Mouse (Mus musculus) macrophage (primary cell): Measurements from ENCODE around the gene Gm12184. TPM values are rescaled to one million over a fixed set of nuclear protein-coding genes. Genes with fewer than 3 reads are reported as not detected.

Experiments
- H3K27ac ChIP-seq: fragments of 350-480 bp; formaldehyde crosslinking; 2 replicates; pipeline ENCODE4 v1.9.0; 2021
- H3K36me3 ChIP-seq: fragments of 350-480 bp; formaldehyde crosslinking; 2 replicates; pipeline ENCODE4 v1.9.0; 2021; ENCODE audit errors: inconsistent target
- H3K4me3 ChIP-seq: fragments of 350-480 bp; formaldehyde crosslinking; 2 replicates; pipeline ENCODE4 v1.9.0; 2021; ENCODE audit errors: inconsistent target
- H3K79me2 ChIP-seq: fragments of 350-480 bp; formaldehyde crosslinking; 2 replicates; pipeline ENCODE4 v1.9.0; 2021; ENCODE audit errors: inconsistent target
- WGBS: methylation state at CpG from one replicate; pipeline ENCODE4 v1.1.7; 2026; ENCODE audit warnings: inconsistent platforms; ENCODE audit not compliant: missing documents; 5-methylcytosine and 5-hydroxymethylcytosine counted together
- polyA plus RNA-seq: library from polyadenylated mRNA; stranded (reverse); fragments of 250-400 nt; gene quantifications from 3 replicates; pipeline ENCODE4 v1.2.4, GENCODE M21; 2018; ENCODE audit warnings: inconsistent platforms

Gene Gm12184
- polyA plus RNA-seq, 1 experiment from 2014 or later: 1.7 TPM

- WGBS: under 1% methylated on average over 16 of the region's 16 CpGs
- Histone ChIP-seq H3K79me2 (no peaks in the 10 kb centered on the region), H3K4me3 (peak overlapping the region; percentile 51), H3K36me3 (no peaks in the 10 kb centered on the region), H3K27ac (0 out of 2 replicates have a peak overlapping the region, but pooled peaks have one; percentile 8)
These were observed 11.8 kb upstream of the Gm12184 start for GRCm38 (mm10) chr11:48838181-48838797.

GRCm38 (mm10) chr11:48837310-48838180 lies 11.1 kb upstream of the Gm12184 start:
- no peaks in the 10 kb centered on the region for H3K36me3 ChIP-seq
- H3K27ac ChIP-seq: 0 out of 2 replicates have a peak overlapping the region, but pooled peaks have one; percentile 8
- 1% methylated on average over 75 of the region's 77 CpGs for WGBS
- peak overlapping the region; percentile 51 for H3K4me3 ChIP-seq
- no peaks in the 10 kb centered on the region for H3K79me2 ChIP-seq

GRCm38 (mm10) chr11:48836990-48837309 lies 10.5 kb upstream of the Gm12184 start:
- no peaks in the 10 kb centered on the region for H3K36me3 ChIP-seq
- no peaks in the 10 kb centered on the region for H3K79me2 ChIP-seq
- no peak overlapping the region for H3K27ac ChIP-seq
- H3K4me3 ChIP-seq: peak overlapping the region; percentile 5; the same call in 1 of the 2 replicates
- 68% methylated on average over 11 of the region's 11 CpGs for WGBS

GRCm38 (mm10) chr11:48835923-48836322 lies 9.5 kb upstream of the Gm12184 start:
- Histone ChIP-seq H3K79me2 (no peaks in the 10 kb centered on the region), H3K36me3 (no peaks in the 10 kb centered on the region), H3K27ac (no peak overlapping the region), H3K4me3 (no peak overlapping the region)
- WGBS: 84% methylated on average over 6 of the region's 6 CpGs

GRCm38 (mm10) chr11:48833731-48834639 lies 7.5 kb upstream of the Gm12184 start:
- WGBS: 0% methylated on average over 30 of the region's 30 CpGs
- H3K79me2 ChIP-seq: no peaks in the 10 kb centered on the region
- no peaks in the 10 kb centered on the region for H3K36me3 ChIP-seq
- peak overlapping the region; percentile 78 for H3K4me3 ChIP-seq
- H3K27ac ChIP-seq: peak overlapping the region; percentile 54

- no peak overlapping the region for H3K27ac ChIP-seq
- 10% methylated on average over 8 of the region's 9 CpGs for WGBS
- peak overlapping the region; percentile 78 for H3K4me3 ChIP-seq
These were observed 6.7 kb upstream of the Gm12184 start for GRCm38 (mm10) chr11:48833078-48833730.

GRCm38 (mm10) chr11:48831273-48831672 lies 4.8 kb upstream of the Gm12184 start:
- Histone ChIP-seq H3K4me3 (no peak overlapping the region), H3K36me3 (no peaks in the 10 kb centered on the region), H3K27ac (no peak overlapping the region), H3K79me2 (no peaks in the 10 kb centered on the region)
- 92% methylated on average over 2 of the region's 2 CpGs for WGBS

More at GRCm38 (mm10) chr11:48833078-48833730, 6.7 kb upstream of the Gm12184 start:
- Histone ChIP-seq H3K36me3 (no peaks in the 10 kb centered on the region), H3K79me2 (no peaks in the 10 kb centered on the region)

GRCm38 (mm10) chr11:48830279-48830678 lies 3.8 kb upstream of the Gm12184 start:
- Histone ChIP-seq H3K36me3 (no peaks in the 10 kb centered on the region), H3K4me3 (no peak overlapping the region), H3K27ac (no peak overlapping the region), H3K79me2 (no peaks in the 10 kb centered on the region)
- 86% methylated on average over 2 of the region's 2 CpGs for whole genome bisulfite sequencing

GRCm38 (mm10) chr11:48827926-48828325 lies 1.5 kb upstream of the Gm12184 start:
- 100% methylated on average over 6 of the region's 6 CpGs for WGBS
- no peak overlapping the region for H3K27ac ChIP-seq
- no peak overlapping the region for H3K4me3 ChIP-seq
- no peaks in the 10 kb centered on the region for H3K79me2 ChIP-seq
- no peaks in the 10 kb centered on the region for H3K36me3 ChIP-seq

- H3K27ac ChIP-seq: no peak overlapping the region
- WGBS: 11% methylated on average over 6 of the region's 6 CpGs
- H3K4me3 ChIP-seq: peak overlapping the region; percentile 40
- no peaks in the 10 kb centered on the region for H3K36me3 ChIP-seq
- no peaks in the 10 kb centered on the region for H3K79me2 ChIP-seq
These were observed 269 bp upstream of the Gm12184 start for GRCm38 (mm10) chr11:48826752-48827096.

- no peaks in the 10 kb centered on the region for H3K36me3 ChIP-seq
- WGBS: 28% methylated on average over 22 of the region's 22 CpGs
- no peak overlapping the region for H3K27ac ChIP-seq
- H3K4me3 ChIP-seq: peak overlapping the region; percentile 8; the same call in 1 of the 2 replicates
- H3K79me2 ChIP-seq: no peaks in the 10 kb centered on the region
These were observed 2.1 kb downstream of the Gm12184 start for GRCm38 (mm10) chr11:48824311-48824830.

GRCm38 (mm10) chr11:48823536-48823972 lies 2.9 kb downstream of the Gm12184 start:
- Histone ChIP-seq H3K36me3 (no peaks in the 10 kb centered on the region), H3K4me3 (peak overlapping the region; percentile 8; the same call in 1 of the 2 replicates)
- WGBS: 4% methylated on average over 14 of the region's 15 CpGs

GRCm38 (mm10) chr11:48822768-48823512 lies 3.5 kb downstream of the Gm12184 start:
- Histone ChIP-seq H3K4me3 (peak overlapping the region; percentile 8; the same call in 1 of the 2 replicates), H3K36me3 (no peaks in the 10 kb centered on the region), H3K79me2 (no peaks in the 10 kb centered on the region), H3K27ac (no peak overlapping the region)
- 54% methylated on average over 14 of the region's 14 CpGs for WGBS

More at GRCm38 (mm10) chr11:48823536-48823972, 2.9 kb downstream of the Gm12184 start:
- H3K79me2 ChIP-seq: no peaks in the 10 kb centered on the region
- H3K27ac ChIP-seq: no peak overlapping the region
